Mouse (Mus musculus): ENCODE measurements around the gene Eif2ak3.

DNA sequence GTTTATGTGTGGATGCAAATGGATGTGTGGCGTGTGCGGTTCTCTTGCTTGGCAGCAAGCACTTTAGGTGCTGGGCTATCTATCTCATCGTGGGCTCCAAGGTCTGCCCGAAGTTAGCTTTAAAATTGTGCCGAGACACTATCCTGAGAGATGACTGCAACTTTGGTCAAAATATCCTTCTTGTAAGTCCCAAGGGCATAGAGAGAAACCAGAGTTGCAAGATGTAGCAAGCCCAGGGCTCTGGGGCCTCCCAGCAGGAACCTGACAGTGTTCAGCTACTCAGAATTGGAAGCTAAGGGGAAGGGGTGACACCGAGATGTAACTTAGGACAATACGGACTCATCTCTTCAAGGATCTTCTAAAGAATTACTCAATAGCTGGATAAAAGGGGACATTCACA is 65.3 kb downstream of the Eif2ak3 start:
- no peak for TF ChIP-seq EP300 (IDR thresholded peaks at IDR 0.05; ENCODE audit: low read depth)
- TF ChIP-seq CTCF (IDR thresholded peaks at IDR 0.05; ENCODE audit: low read depth) = no peak
